Mouse (Mus musculus) stomach, embryonic 14.5 days (tissue): ENCODE data around the gene Fut2. TPM values are rescaled to one million over a fixed set of nuclear protein-coding genes. Genes with fewer than 3 reads are reported as not detected.

Source experiments
- ATAC-seq: fragments of 200-750 bp; cut with Nextera tagmentation; 2 replicates; pipeline ENCODE4 v1.8.0; 2017; ENCODE audit warnings: low read depth, moderate TSS enrichment; ENCODE audit not compliant: insufficient number of reproducible peaks, insufficient read depth, low FRiP score
- H3K27ac ChIP-seq: fragments of 300-500 bp; sonication (generic); 2 replicates; pipeline ENCODE4 v1.5.1; 2014; ENCODE audit warnings: mild to moderate bottlenecking, low read length, moderate library complexity, mixed read lengths
- H3K27me3 ChIP-seq: fragments of 300-500 bp; sonication (generic); 2 replicates; pipeline ENCODE4 v1.6.1; 2014; ENCODE audit warnings: low read length, control low read depth, mixed read lengths; ENCODE audit not compliant: control insufficient read depth, insufficient read depth
- H3K36me3 ChIP-seq: fragments of 300-500 bp; sonication (generic); 2 replicates; pipeline ENCODE4 v1.6.1; 2014; ENCODE audit warnings: mild to moderate bottlenecking, control low read depth, low read length, moderate library complexity, mixed read lengths; ENCODE audit not compliant: control insufficient read depth, insufficient read depth
- H3K4me1 ChIP-seq: fragments of 300-500 bp; sonication (generic); 2 replicates; pipeline ENCODE4 v1.6.1; 2014; ENCODE audit warnings: low read length, control low read depth, mixed read lengths; ENCODE audit not compliant: control insufficient read depth, insufficient read depth
- H3K4me2 ChIP-seq: fragments of 300-500 bp; sonication (generic); replicated peaks from 2 replicates; pipeline ENCODE4 v1.6.1; 2014; ENCODE audit warnings: low read depth, low read length, control low read depth
- H3K4me3 ChIP-seq: fragments of 300-500 bp; sonication (generic); 2 replicates; pipeline ENCODE4 v1.5.1; 2014; ENCODE audit warnings: low read depth, low read length, control low read depth
- H3K9ac ChIP-seq: fragments of 300-500 bp; sonication (generic); replicated peaks from 2 replicates; pipeline ENCODE4 v1.6.1; 2014; ENCODE audit warnings: low read depth, mild to moderate bottlenecking, control low read depth, low read length, moderate library complexity, mixed read lengths
- H3K9me3 ChIP-seq: fragments of 300-500 bp; sonication (generic); 2 replicates; pipeline ENCODE4 v1.6.1; 2016; ENCODE audit warnings: low read depth, low read length, control low read depth; ENCODE audit not compliant: control insufficient read depth
- WGBS: fragments of 180-500 bp; shearing (Covaris S2); extraction: QIAGEN DNeasy Blood & Tissue Kit; methylation state at CpG from one replicate; pipeline ENCODE4 v1.1.7; 2014; 5-methylcytosine and 5-hydroxymethylcytosine counted together
- polyA plus RNA-seq: library from polyadenylated mRNA; unstranded; fragments of >200 nt; fragmentation: Nextera tagmentation; extraction: Ambion mirVana; gene quantifications from 2 replicates; pipeline ENCODE4 v1.2.1, GENCODE M21; 2014

Fut2 gene
- 5.7 and 6.1 TPM in 2 replicates for polyA plus RNA-seq

DNA sequence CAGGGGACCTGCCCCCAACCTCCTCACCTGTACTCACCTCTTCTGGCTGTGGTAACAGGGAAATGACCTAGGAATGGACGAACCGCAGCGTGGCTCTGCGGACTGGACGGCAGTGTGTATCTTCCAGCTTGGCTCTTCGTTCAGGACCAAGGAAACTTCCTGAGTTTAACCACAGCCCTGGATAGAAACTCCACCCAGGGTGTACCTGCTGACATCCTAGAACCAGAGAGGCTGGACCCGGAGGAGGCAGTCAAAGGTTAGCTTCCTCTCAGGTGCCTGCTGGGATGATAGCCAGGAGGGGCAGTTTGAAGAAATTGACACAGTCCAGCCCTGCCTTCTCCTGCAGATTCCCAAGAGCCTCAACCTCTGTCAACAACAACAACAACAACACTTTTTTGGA is at the start of gene Fut2:
TSS of gene Fut2 (minus strand) at position 234 of the 400 bp plus-strand sequence.
- no peak within 1 kb of the TSS for H3K27ac ChIP-seq
- H3K36me3 ChIP-seq: no peaks in the 10 kb centered on the region
- peak within 1 kb of the TSS; percentile 14; the same call in 1 of the 2 replicates for H3K4me2 ChIP-seq
- no peaks in the 10 kb centered on the region for H3K9me3 ChIP-seq
- H3K4me1 ChIP-seq: peaks cover 18% of the 10 kb centered on the region; the same call in 1 of the 2 replicates
- 73% methylated on average over 7 of the region's 7 CpGs for WGBS
- no peak within 1 kb of the TSS for H3K9ac ChIP-seq
- H3K4me3 ChIP-seq: no peak within 1 kb of the TSS
- no peaks in the 10 kb centered on the region for H3K27me3 ChIP-seq
- 0 out of 2 replicates have a peak, but pooled peaks have one; percentile 21 for ATAC-seq

GRCm38 (mm10) chr7:45715090-45715708 is 49.0 kb upstream of the Fut2 start, which contains the start of gene Rpl18:
Gene Rpl18, plus strand, starts transcription at chr7:45715457.
- Histone ChIP-seq H3K4me2 (peak within 1 kb of the TSS; percentile 87), H3K9ac (peak within 1 kb of the TSS; percentile 58), H3K9me3 (no peaks in the 10 kb centered on the region), H3K4me3 (peak within 1 kb of the TSS; percentile 97), H3K27me3 (no peaks in the 10 kb centered on the region), H3K36me3 (peaks cover 41% of the 10 kb centered on the region), H3K4me1 (peaks cover 47% of the 10 kb centered on the region), H3K27ac (peak within 1 kb of the TSS; percentile 89)
- 5% methylated on average over 34 of the region's 34 CpGs for WGBS
- peak; percentile 90 for ATAC-seq

DNA sequence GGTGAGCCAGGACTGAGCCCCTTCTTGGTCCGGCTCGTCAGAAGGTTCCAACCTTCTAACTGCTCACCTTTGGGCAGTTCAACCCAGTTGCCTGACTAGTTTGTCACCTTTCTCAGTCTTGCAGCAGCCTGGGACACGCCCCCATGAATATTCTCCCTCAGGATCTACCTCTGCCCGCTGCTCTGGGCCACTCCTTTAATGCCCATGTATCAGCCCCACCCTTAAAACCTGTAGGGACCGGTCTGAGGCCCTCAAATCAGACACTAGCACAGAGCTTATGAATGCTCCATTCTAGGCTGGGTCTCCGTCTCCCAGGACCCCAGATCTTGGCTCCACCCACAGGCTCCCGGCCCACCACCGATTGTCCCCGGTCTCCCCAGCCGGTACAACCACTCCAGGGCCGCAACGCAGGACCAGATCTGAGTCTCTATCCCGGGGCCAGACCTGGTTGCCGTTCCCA is 48.5 kb upstream of the Fut2 start:
- Histone ChIP-seq H3K27me3 (no peaks in the 10 kb centered on the region), H3K4me2 (peak overlapping the region; percentile 87), H3K9ac (peak overlapping the region; percentile 58), H3K36me3 (peaks cover 41% of the 10 kb centered on the region), H3K9me3 (no peaks in the 10 kb centered on the region), H3K4me3 (peak overlapping the region; percentile 69), H3K27ac (peak overlapping the region; percentile 89), H3K4me1 (peaks cover 43% of the 10 kb centered on the region)
- ATAC-seq: peak; percentile 55
- 9% methylated on average over 14 of the region's 14 CpGs for WGBS

DNA sequence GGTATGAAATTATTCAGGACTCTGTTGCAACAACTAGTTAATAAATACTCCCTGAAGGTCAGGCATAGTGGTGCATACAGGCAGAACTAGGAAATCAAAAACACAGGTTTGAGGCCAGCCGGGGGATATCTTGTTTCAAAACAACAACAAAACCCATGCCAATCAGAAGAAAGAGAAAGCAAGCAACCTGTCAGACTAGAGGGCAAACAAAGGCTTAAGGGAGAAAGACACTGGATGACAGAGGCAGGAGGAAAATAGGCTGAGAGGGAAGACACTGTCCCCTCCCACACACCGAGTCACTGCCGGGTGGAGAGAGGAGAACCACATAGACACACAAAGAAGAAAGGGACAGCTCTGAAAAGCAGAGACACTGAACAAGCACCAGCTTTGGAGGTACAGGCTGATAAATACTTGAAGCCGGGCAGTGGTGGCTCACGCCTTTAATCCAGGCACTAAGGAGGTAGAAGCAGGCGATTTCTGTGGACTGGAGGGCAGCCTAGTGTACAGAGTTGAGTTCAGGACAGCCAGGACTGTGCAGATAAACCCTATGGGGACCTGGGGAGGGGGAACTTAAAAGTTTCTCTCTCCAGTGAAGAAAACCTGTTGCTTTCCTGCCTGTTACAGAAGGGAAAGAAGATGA is 47.8 kb upstream of the Fut2 start:
- Histone ChIP-seq H3K36me3 (peaks cover 41% of the 10 kb centered on the region), H3K4me2 (peak overlapping the region; percentile 87), H3K9me3 (no peaks in the 10 kb centered on the region), H3K27ac (peak overlapping the region; percentile 89), H3K27me3 (no peaks in the 10 kb centered on the region), H3K4me3 (peak overlapping the region; percentile 69), H3K4me1 (peaks cover 37% of the 10 kb centered on the region), H3K9ac (peak overlapping the region; percentile 58)
- 65% methylated on average over 6 of the region's 6 CpGs for WGBS
- no peak for ATAC-seq

DNA sequence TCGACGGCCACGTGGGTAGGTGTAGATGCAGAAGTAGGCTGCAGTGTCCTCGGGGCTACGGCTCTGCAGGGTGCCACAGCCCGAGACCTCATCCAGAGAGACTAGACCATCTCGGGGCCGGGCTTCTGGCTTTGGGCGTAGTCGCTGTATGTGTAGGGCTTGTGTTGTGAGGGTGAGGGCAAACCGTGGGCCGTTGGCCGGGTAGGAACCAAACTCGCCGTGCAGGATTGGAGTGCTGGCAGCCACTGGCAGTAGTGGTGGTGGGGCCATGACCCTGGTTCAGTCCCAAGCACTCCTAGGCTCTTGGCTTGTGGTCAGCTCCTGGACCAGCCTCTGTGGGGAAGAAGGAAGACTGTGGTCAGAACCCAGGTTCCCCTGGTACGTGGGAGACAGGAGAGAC is 47.2 kb upstream of the Fut2 start:
- H3K4me3 ChIP-seq: no peak overlapping the region
- H3K36me3 ChIP-seq: peaks cover 41% of the 10 kb centered on the region
- no peak overlapping the region for H3K9ac ChIP-seq
- peak overlapping the region; percentile 87; the same call in 1 of the 2 replicates for H3K4me2 ChIP-seq
- no peak for ATAC-seq
- H3K9me3 ChIP-seq: no peaks in the 10 kb centered on the region
- H3K4me1 ChIP-seq: peaks cover 40% of the 10 kb centered on the region
- H3K27ac ChIP-seq: peak overlapping the region; percentile 18; the same call in 1 of the 2 replicates
- no peaks in the 10 kb centered on the region for H3K27me3 ChIP-seq
- 92% methylated on average over 16 of the region's 16 CpGs for WGBS

DNA sequence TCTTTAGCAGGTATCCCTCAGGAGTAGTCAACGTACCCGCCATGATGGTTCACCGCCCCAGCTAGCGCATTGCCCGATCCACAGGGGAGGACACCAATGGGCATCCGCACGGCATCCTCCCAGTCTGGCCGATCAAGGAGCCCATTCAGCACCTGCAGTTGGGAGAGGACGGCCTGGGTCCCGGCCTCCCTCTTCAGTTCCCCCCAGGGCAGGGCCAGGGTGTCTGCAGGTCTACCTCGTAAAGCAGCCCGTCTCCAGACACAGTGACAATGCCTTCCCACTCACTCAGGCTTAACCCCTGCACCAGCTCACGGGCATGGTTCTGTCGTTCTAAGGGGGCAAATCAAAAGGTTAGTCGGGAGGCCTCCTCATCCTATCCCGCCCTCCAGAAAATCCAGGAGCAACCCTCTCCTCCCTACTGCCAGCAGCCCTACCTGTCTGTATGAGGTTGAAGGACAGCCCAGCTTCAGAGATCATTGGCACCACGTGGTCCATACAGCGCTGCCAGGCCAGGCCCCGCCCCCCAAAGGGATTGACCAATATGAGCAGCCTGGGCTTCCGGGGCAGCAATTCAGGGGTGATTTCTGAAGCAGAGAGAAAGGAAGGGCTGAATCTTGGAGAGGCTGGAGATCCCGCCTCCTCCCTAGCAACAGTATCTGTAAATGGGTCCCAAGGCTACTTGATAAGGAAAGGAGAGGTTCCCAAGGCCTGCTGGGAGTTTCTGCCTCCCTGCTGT is 46.0 kb upstream of the Fut2 start:
- Histone ChIP-seq H3K9ac (no peak overlapping the region), H3K27ac (peak overlapping the region; percentile 18; the same call in 1 of the 2 replicates), H3K36me3 (peaks cover 41% of the 10 kb centered on the region), H3K4me3 (no peak overlapping the region), H3K9me3 (no peaks in the 10 kb centered on the region), H3K27me3 (no peaks in the 10 kb centered on the region), H3K4me2 (no peak overlapping the region), H3K4me1 (peaks cover 47% of the 10 kb centered on the region)
- 88% methylated on average over 21 of the region's 21 CpGs for WGBS
- peak; percentile 33; the same call in 1 of the 2 replicates for ATAC-seq

DNA sequence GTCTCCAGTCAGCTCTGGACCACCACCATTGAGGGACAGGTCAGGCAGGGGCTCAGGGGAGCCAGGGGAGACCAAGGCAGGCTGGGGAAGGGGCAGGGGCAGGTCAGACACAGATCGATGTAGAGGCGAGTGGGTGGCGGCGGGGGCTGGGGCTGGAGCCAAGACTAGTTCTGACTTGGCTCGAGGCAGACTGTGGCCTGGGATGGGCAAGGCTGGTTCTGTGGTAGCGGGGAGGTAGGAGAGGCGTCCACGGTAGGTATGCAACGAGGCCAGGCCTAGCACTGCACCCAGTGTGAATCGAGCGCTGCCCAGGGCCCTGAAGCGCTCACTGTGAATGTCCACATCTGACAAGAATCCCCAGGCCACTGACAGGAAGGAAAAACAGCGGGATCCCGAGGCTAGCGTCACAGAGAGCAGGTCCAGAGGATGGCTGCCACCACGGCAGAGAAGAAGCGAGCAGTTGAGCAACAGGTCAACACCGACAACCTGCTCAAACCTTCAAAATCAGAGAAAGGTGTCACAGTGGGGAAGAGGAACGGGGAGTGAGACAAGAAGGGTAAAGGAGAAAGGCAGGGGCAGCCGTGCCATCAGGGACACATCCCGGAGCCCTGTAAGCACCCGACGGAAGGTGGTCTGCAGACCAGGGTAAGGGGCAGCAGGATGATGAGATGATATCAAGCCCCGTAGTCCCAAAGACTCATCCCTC is 45.3 kb upstream of the Fut2 start:
- Histone ChIP-seq H3K4me1 (peaks cover 40% of the 10 kb centered on the region), H3K4me2 (no peak overlapping the region), H3K36me3 (peaks cover 41% of the 10 kb centered on the region), H3K27ac (no peak overlapping the region), H3K9ac (no peak overlapping the region), H3K9me3 (no peaks in the 10 kb centered on the region), H3K4me3 (no peak overlapping the region), H3K27me3 (no peaks in the 10 kb centered on the region)
- no peak for ATAC-seq
- WGBS: 90% methylated on average over 24 of the region's 24 CpGs
